Mouse (Mus musculus): ENCODE data around the gene Bpnt1.

- TF ChIP-seq CTCF (IDR thresholded peaks at IDR 0.05; ENCODE audit: low read depth, low read length): no peak
- TF ChIP-seq GATA1 (IDR thresholded peaks at IDR 0.05; ENCODE audit: borderline replicate concordance, low read length): no peak
- TF ChIP-seq TAL1 (conservative IDR thresholded peaks at IDR 0.05; ENCODE audit: low read depth, low read length): no peak
- no peak for TF ChIP-seq POLR2AphosphoS5 (IDR thresholded peaks at IDR 0.05; ENCODE audit: insufficient replicate concordance, low read depth, low read length)
Observed at GRCm38 (mm10) chr1:185377429-185377828, 45.5 kb downstream of the Bpnt1 start.
